9 mouse cellular contexts compared by ENCODE assay signal in genomic region chr5:90286559-90286958, GRCm38 (mm10).
A peak's percentile ranks its signal among the peaks of the same experiment; 100 is the strongest.
DNase-seq lines count a peak whose midpoint lies in the region; ATAC-seq and TF ChIP-seq lines count a peak whose summit lies in the region.
"Had no signal": no experiment of that assay in that cellular context is flagged by ENCODE, and none has a peak within 500 bp of the region (broad histone marks: within the 10 kb centered on the region; RNA-seq: fewer than 3 reads in every experiment).

No protein-coding gene starts in this region.

- H3K4me3 ChIP-seq in forebrain, postnatal 0 days (ENCODE audit: low read depth, low read length), result no peak overlapping the region
- no peak overlapping the region for H3K4me3 ChIP-seq in forebrain, embryonic 10.5 days
- H3K4me3 ChIP-seq: liver, embryonic 15.5 days had no signal

- peak; percentile 67 for TF ChIP-seq CTCF in forebrain, postnatal 0 days (IDR thresholded peaks at IDR 0.05; ENCODE audit: low read depth)

- H3K4me1 ChIP-seq in forebrain, postnatal 0 days (ENCODE audit: insufficient read depth), result no peaks in the 10 kb centered on the region
- H3K4me1 ChIP-seq in forebrain, embryonic 10.5 days, result no peaks in the 10 kb centered on the region
- H3K4me1 ChIP-seq: liver, embryonic 15.5 days had no signal

- H3K27ac ChIP-seq in forebrain, postnatal 0 days (ENCODE audit: low read depth, low read length), result no peak overlapping the region
- no peak overlapping the region for H3K27ac ChIP-seq in forebrain, embryonic 10.5 days
- H3K27ac ChIP-seq: liver, embryonic 15.5 days had no signal

- no peak overlapping the region for H3K4me2 ChIP-seq in forebrain, postnatal 0 days (ENCODE audit: low read depth)
- H3K4me2 ChIP-seq: liver, embryonic 15.5 days had no signal

- peak; percentile 46 for DNase-seq in forebrain, postnatal 0 days
- no peak for DNase-seq in forebrain, embryonic 10.5 days (ENCODE audit: extremely low spot score, low spot score)
- DNase-seq in ovary, postnatal 36 days (ENCODE audit: low spot score), result peak; percentile 13
- DNase-seq in ovary, adult 18-20 months (ENCODE audit: low spot score), result no peak
- peak; percentile 22 to 59 for DNase-seq in cerebellum, postnatal 25 days
- DNase-seq in kidney, postnatal 36 days, result peak; percentile 50 to 80
- DNase-seq in retina, postnatal 7 days (ENCODE audit: low read depth, low spot score), result peak; percentile 6
- no peak for DNase-seq in yolk sac, embryonic 10.5 days (ENCODE audit: low spot score)

- H3K36me3 ChIP-seq in forebrain, postnatal 0 days (ENCODE audit: insufficient read depth), result peaks cover 22% of the 10 kb centered on the region
- peaks cover 96% of the 10 kb centered on the region for H3K36me3 ChIP-seq in forebrain, embryonic 10.5 days (replicated peaks)

- H3K9me3 ChIP-seq in forebrain, postnatal 0 days (ENCODE audit: low read length), result no peaks in the 10 kb centered on the region
- H3K9me3 ChIP-seq in forebrain, embryonic 10.5 days, result no peaks in the 10 kb centered on the region
- H3K9me3 ChIP-seq: liver, embryonic 15.5 days had no signal

- ATAC-seq in forebrain, postnatal 0 days, result no peak

- WGBS in forebrain, postnatal 0 days, result 63% methylated on average over 2 of the region's 2 CpGs
- WGBS in forebrain, embryonic 10.5 days, result 81% methylated on average over 2 of the region's 2 CpGs

- no peak overlapping the region for H3K9ac ChIP-seq in forebrain, postnatal 0 days
- H3K9ac ChIP-seq: liver, embryonic 15.5 days had no signal

- H3K27me3 ChIP-seq in forebrain, postnatal 0 days (ENCODE audit: insufficient read depth, low read length), result no peaks in the 10 kb centered on the region
- no peaks in the 10 kb centered on the region for H3K27me3 ChIP-seq in forebrain, embryonic 10.5 days (ENCODE audit: poor library complexity, severe bottlenecking)
- H3K27me3 ChIP-seq: liver, embryonic 15.5 days had no signal

Comparison
In these comparisons a context has a peak if more than half of its experiments do, and no peak if none do; other contexts are left out.
1. DNase-seq: peak in forebrain, postnatal 0 days (single experiment), ovary, postnatal 36 days (single experiment), cerebellum, postnatal 25 days (2 of 2), kidney, postnatal 36 days (2 of 2) and retina, postnatal 7 days (single experiment); none in forebrain, embryonic 10.5 days (single experiment), ovary, adult 18-20 months (single experiment) and yolk sac, embryonic 10.5 days (single experiment).